Mouse (Mus musculus) stomach, embryonic 15.5 days (tissue): ENCODE results near the gene Spats2. TPM values are rescaled to one million over a fixed set of nuclear protein-coding genes. Genes with fewer than 3 reads are reported as not detected.

Experiments
- ATAC-seq: fragments of 200-750 bp; cut with Nextera tagmentation; 2 replicates; pipeline ENCODE4 v1.8.0; 2017; ENCODE audit warnings: low read depth, moderate number of reproducible peaks, moderate TSS enrichment; ENCODE audit not compliant: insufficient read depth, low FRiP score
- H3K27ac ChIP-seq: fragments of 300-500 bp; sonication (generic); 2 replicates; pipeline ENCODE4 v1.5.1; 2015; ENCODE audit warnings: mild to moderate bottlenecking, inconsistent platforms
- H3K27me3 ChIP-seq: fragments of 300-500 bp; sonication (generic); replicated peaks from 2 replicates; pipeline ENCODE4 v1.6.1; 2015; ENCODE audit warnings: inconsistent platforms
- H3K36me3 ChIP-seq: fragments of 300-500 bp; sonication (generic); 2 replicates; pipeline ENCODE4 v1.6.1; 2015; ENCODE audit warnings: inconsistent platforms
- H3K4me1 ChIP-seq: fragments of 300-500 bp; sonication (generic); 2 replicates; pipeline ENCODE4 v1.6.1; 2015; ENCODE audit warnings: inconsistent platforms
- H3K4me2 ChIP-seq: fragments of 300-500 bp; sonication (generic); 2 replicates; pipeline ENCODE4 v1.6.1; 2015; ENCODE audit warnings: mild to moderate bottlenecking, inconsistent platforms
- H3K4me3 ChIP-seq: fragments of 300-500 bp; sonication (generic); replicated peaks from 2 replicates; pipeline ENCODE4 v1.5.1; 2015; ENCODE audit warnings: inconsistent platforms
- H3K9ac ChIP-seq: fragments of 300-500 bp; sonication (generic); 2 replicates; pipeline ENCODE4 v1.6.1; 2015; ENCODE audit warnings: inconsistent platforms
- H3K9me3 ChIP-seq: fragments of 300-500 bp; sonication (generic); 2 replicates; pipeline ENCODE4 v1.6.1; 2016; ENCODE audit warnings: inconsistent platforms
- WGBS: fragments of 180-500 bp; shearing (Covaris S2); methylation state at CpG from one replicate; pipeline ENCODE4 v1.1.7; 2015; 5-methylcytosine and 5-hydroxymethylcytosine counted together
- polyA plus RNA-seq: library from polyadenylated mRNA; unstranded; fragments of >200 nt; fragmentation: Nextera tagmentation; extraction: Ambion mirVana; gene quantifications from 2 replicates; pipeline ENCODE4 v1.2.1, GENCODE M21; 2015

Spats2 gene
- polyA plus RNA-seq, 1 experiment from 2014 or later = 28.3 TPM

DNA sequence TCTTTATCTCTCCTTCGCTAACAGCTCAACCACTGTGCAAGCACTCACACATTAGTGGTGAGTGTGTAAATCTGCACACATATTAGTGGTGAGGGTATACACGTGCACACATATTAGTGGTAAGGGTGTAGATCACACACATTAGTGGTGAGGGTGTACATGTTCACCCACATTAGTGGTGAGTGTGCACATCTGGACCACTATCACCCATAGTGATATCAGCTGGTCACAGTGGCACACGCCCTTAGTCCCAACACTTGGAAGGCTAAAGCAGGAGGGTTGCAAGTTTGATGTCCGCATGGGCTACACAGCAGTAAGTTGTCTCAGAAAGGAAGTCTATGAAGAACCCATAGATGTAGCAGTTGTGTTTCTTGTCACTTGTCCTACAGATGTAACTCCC is 91.9 kb downstream of the Spats2 start:
- no peaks in the 10 kb centered on the region for H3K4me1 ChIP-seq
- H3K27ac ChIP-seq = no peak overlapping the region
- H3K9ac ChIP-seq = no peak overlapping the region
- no peak overlapping the region for H3K4me3 ChIP-seq
- WGBS = 85% methylated on average over 4 of the region's 4 CpGs
- no peaks in the 10 kb centered on the region for H3K9me3 ChIP-seq
- H3K27me3 ChIP-seq = peaks cover 32% of the 10 kb centered on the region
- 0 out of 2 replicates have a peak, but pooled peaks cover 9% of the 10 kb centered on the region for H3K36me3 ChIP-seq
- ATAC-seq = no peak
- no peak overlapping the region for H3K4me2 ChIP-seq

DNA sequence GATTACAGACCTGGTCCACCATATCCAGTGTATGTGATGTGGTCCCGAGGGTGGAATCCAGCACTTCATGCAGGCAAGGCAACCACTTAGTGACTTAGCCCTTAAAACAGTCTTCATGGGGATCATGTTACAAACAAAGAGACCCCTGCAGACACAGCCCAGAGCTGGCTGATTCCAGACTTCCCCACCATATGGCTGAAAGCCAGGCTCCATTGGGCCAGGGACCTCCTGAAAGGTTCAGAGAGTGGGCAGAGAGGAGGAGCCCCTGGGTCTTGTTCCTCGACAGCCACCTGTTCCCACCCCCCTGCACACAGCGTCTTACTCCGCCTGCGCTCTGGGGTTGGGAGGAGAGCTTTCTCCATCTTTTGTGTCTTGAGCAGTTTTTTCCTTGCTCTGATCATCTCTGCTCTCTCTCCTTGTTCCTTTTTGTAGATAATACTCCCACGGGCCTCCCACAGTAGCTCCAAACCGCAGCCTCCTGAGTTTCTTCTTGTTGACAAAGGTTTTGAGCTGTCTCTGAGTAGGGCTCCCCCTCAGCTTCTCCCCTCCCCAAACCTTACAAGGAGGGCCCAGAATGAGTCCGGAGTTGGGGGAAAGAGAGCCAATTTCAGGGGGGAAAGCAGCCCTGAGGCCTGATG is 95.7 kb downstream of the Spats2 start:
- Histone ChIP-seq H3K4me2 (no peak overlapping the region), H3K9ac (no peak overlapping the region), H3K9me3 (no peaks in the 10 kb centered on the region), H3K4me3 (no peak overlapping the region), H3K36me3 (no peaks in the 10 kb centered on the region), H3K27ac (no peak overlapping the region), H3K27me3 (peaks cover 70% of the 10 kb centered on the region), H3K4me1 (peaks cover 31% of the 10 kb centered on the region)
- ATAC-seq = no peak
- WGBS = 4% methylated on average over 8 of the region's 8 CpGs

GRCm38 (mm10) chr15:99222794-99223584 is 97.3 kb downstream of the Spats2 start:
- Histone ChIP-seq H3K9ac (no peak overlapping the region), H3K27me3 (peaks cover 85% of the 10 kb centered on the region)
- WGBS = 7% methylated on average over 18 of the region's 18 CpGs

DNA sequence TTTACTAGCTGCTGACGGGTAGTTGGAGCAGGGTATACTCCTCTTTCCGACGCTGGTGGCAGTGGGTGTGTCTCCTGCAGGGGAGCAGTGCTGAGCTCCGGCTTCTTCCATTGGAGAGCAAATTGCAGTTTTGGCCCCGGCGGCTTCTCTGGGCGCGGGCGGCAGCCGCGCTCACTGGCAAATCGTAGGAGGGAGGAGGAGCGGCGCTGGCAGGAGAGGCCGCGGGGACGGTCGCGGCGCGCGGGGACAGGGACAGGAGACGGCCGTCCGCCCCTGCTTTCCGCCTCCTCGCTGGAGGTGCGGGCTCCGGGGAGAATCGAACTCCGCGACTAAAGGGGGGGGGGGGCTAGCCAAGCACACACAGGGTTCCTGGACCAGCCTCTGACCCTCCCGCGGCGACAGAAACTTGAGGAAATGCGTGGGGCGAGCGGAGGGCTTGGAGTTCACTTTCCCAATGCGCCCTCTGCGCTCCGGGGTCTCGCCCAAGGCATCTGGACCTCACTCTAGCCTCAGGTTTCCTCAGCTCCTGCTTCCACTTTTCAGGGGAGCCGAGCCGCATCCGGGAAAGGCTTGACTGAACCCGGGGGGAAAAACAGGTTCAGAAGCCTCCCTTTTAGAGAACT is 98.0 kb downstream of the Spats2 start:
- no peak overlapping the region for H3K27ac ChIP-seq
- ATAC-seq = no peak
- H3K4me1 ChIP-seq = peaks cover 34% of the 10 kb centered on the region
- H3K27me3 ChIP-seq = peaks cover 90% of the 10 kb centered on the region
- no peaks in the 10 kb centered on the region for H3K36me3 ChIP-seq
- peak overlapping the region; percentile 95 for H3K4me2 ChIP-seq
- H3K4me3 ChIP-seq = peak overlapping the region; percentile 49
- no peaks in the 10 kb centered on the region for H3K9me3 ChIP-seq
- WGBS = under 1% methylated on average over 46 of the region's 46 CpGs
- 0 out of 2 replicates have a peak overlapping the region, but pooled peaks have one; percentile 2 for H3K9ac ChIP-seq

More at GRCm38 (mm10) chr15:99222794-99223584, 97.3 kb downstream of the Spats2 start:
- peaks cover 32% of the 10 kb centered on the region for H3K4me1 ChIP-seq
- H3K36me3 ChIP-seq = no peaks in the 10 kb centered on the region
- no peaks in the 10 kb centered on the region for H3K9me3 ChIP-seq
- ATAC-seq = no peak
- no peak overlapping the region for H3K27ac ChIP-seq
- H3K4me3 ChIP-seq = peak overlapping the region; percentile 49
- peak overlapping the region; percentile 95 for H3K4me2 ChIP-seq

GRCm38 (mm10) chr15:99224208-99224911 is 98.6 kb downstream of the Spats2 start, which contains the start of gene Kcnh3:
Gene Kcnh3 (plus strand): TSS chr15:99224861.
- H3K4me1 ChIP-seq = peaks cover 34% of the 10 kb centered on the region
- no peak within 1 kb of the TSS for H3K27ac ChIP-seq
- H3K36me3 ChIP-seq = no peaks in the 10 kb centered on the region
- H3K9me3 ChIP-seq = no peaks in the 10 kb centered on the region
- no peak for ATAC-seq
- peak within 1 kb of the TSS; percentile 95 for H3K4me2 ChIP-seq
- H3K27me3 ChIP-seq = peaks cover 93% of the 10 kb centered on the region
- peak within 1 kb of the TSS; percentile 49 for H3K4me3 ChIP-seq
- peak within 1 kb of the TSS; percentile 2; the same call in 1 of the 2 replicates for H3K9ac ChIP-seq
- WGBS = 1% methylated on average over 66 of the region's 66 CpGs

GRCm38 (mm10) chr15:99225081-99225810 is 99.5 kb downstream of the Spats2 start:
- Histone ChIP-seq H3K27ac (no peak overlapping the region), H3K4me1 (peaks cover 34% of the 10 kb centered on the region), H3K4me3 (peak overlapping the region; percentile 49), H3K4me2 (peak overlapping the region; percentile 95), H3K36me3 (no peaks in the 10 kb centered on the region), H3K9ac (peak overlapping the region; percentile 2; the same call in 1 of the 2 replicates), H3K9me3 (no peaks in the 10 kb centered on the region), H3K27me3 (peaks cover 93% of the 10 kb centered on the region)
- 2% methylated on average over 22 of the region's 22 CpGs for WGBS
- ATAC-seq = no peak

GRCm38 (mm10) chr15:99226090-99226489 is 100.4 kb downstream of the Spats2 start:
- Histone ChIP-seq H3K4me1 (peaks cover 34% of the 10 kb centered on the region), H3K4me2 (peak overlapping the region; percentile 95), H3K4me3 (no peak overlapping the region), H3K27ac (no peak overlapping the region), H3K27me3 (peaks cover 88% of the 10 kb centered on the region), H3K9me3 (no peaks in the 10 kb centered on the region), H3K9ac (no peak overlapping the region), H3K36me3 (no peaks in the 10 kb centered on the region)
- no peak for ATAC-seq
- WGBS = 28% methylated on average over 14 of the region's 14 CpGs

- ATAC-seq = no peak
- no peak overlapping the region for H3K4me2 ChIP-seq
These were observed 106.3 kb downstream of the Spats2 start for GRCm38 (mm10) chr15:99231998-99232397.

GRCm38 (mm10) chr15:99233719-99234118 is 108.0 kb downstream of the Spats2 start:
- H3K4me1 ChIP-seq = 0 out of 2 replicates have a peak, but pooled peaks cover 6% of the 10 kb centered on the region
- no peaks in the 10 kb centered on the region for H3K36me3 ChIP-seq
- no peaks in the 10 kb centered on the region for H3K9me3 ChIP-seq
- 53% methylated on average over 17 of the region's 17 CpGs for WGBS
- no peak overlapping the region for H3K27ac ChIP-seq
- no peak overlapping the region for H3K9ac ChIP-seq
- peaks cover 14% of the 10 kb centered on the region for H3K27me3 ChIP-seq
- no peak overlapping the region for H3K4me2 ChIP-seq
- no peak for ATAC-seq
- H3K4me3 ChIP-seq = no peak overlapping the region

More at GRCm38 (mm10) chr15:99231998-99232397, 106.3 kb downstream of the Spats2 start:
- WGBS = 69% methylated on average over 10 of the region's 10 CpGs
- no peak overlapping the region for H3K27ac ChIP-seq
- no peaks in the 10 kb centered on the region for H3K36me3 ChIP-seq
- H3K4me1 ChIP-seq = peaks cover 9% of the 10 kb centered on the region; the same call in 1 of the 2 replicates
- no peak overlapping the region for H3K4me3 ChIP-seq
- H3K27me3 ChIP-seq = peaks cover 30% of the 10 kb centered on the region
- H3K9ac ChIP-seq = no peak overlapping the region
- no peaks in the 10 kb centered on the region for H3K9me3 ChIP-seq

GRCm38 (mm10) chr15:99234326-99235010 is 108.8 kb downstream of the Spats2 start:
- ATAC-seq = no peak
- 0 out of 2 replicates have a peak, but pooled peaks cover 6% of the 10 kb centered on the region for H3K4me1 ChIP-seq
- H3K9ac ChIP-seq = no peak overlapping the region
- peaks cover 10% of the 10 kb centered on the region for H3K27me3 ChIP-seq
- no peaks in the 10 kb centered on the region for H3K36me3 ChIP-seq
- H3K4me3 ChIP-seq = no peak overlapping the region
- H3K4me2 ChIP-seq = no peak overlapping the region
- no peak overlapping the region for H3K27ac ChIP-seq
- WGBS = 53% methylated on average over 12 of the region's 12 CpGs
- no peaks in the 10 kb centered on the region for H3K9me3 ChIP-seq
